Mouse (Mus musculus) gastrocnemius, adult 2 months (tissue): ENCODE measurements at regions not wholly inside any gene's neighbourhood (a gene's known extent, or its start where the extent isn't known, plus 50 kb on each side); places are given as distances from the start of the nearest gene placed in this dataset.

Experiments used
- DNase-seq: peaks from one replicate; pipeline ENCODE4 v3.0.0; 2022
- H3K27ac ChIP-seq: fragments of 200-600 bp; 2 replicates; pipeline ENCODE4 v1.8.1; 2022; ENCODE audit warnings: mild to moderate bottlenecking
- H3K4me3 ChIP-seq: fragments of 200-600 bp; 2 replicates; pipeline ENCODE4 v1.8.1; 2022; ENCODE audit warnings: mild to moderate bottlenecking, moderate library complexity
- CTCF ChIP-seq: fragments of 200-600 bp; IDR thresholded peaks from 2 replicates; pipeline ENCODE4 v1.8.1; 2022; ENCODE audit warnings: antibody characterized with exemption, mild to moderate bottlenecking, moderate library complexity
- intact Hi-C: fragments of 180-260 bp; cut with DNase I; formaldehyde crosslinking; loops from one replicate; pipeline ENCODE4 v1.15.1; 2025

GRCm38 (mm10) chr15:40475659-40476355 is 341.6 kb downstream of the 9330182O14Rik start:
- intact Hi-C loops, result no loop called here
- Histone ChIP-seq H3K27ac (no peak overlapping the region), H3K4me3 (no peak overlapping the region)
- no peak for DNase-seq
- TF ChIP-seq CTCF, result no peak

- intact Hi-C loops, result no loop called here
- Histone ChIP-seq H3K27ac (no peak overlapping the region), H3K4me3 (no peak overlapping the region)
- TF ChIP-seq CTCF, result no peak
- DNase-seq, result no peak
Observed at GRCm38 (mm10) chr15:40480386-40480785, 346.2 kb downstream of the 9330182O14Rik start.

- Histone ChIP-seq H3K4me3 (no peak overlapping the region), H3K27ac (no peak overlapping the region)
- TF ChIP-seq CTCF, result no peak
- intact Hi-C loops, result no loop called here
- no peak for DNase-seq
Observed at GRCm38 (mm10) chr15:40481239-40481638, 347.1 kb downstream of the 9330182O14Rik start.

- intact Hi-C loops, result no loop called here
- DNase-seq, result peak; percentile 47
- H3K4me3 ChIP-seq, result no peak overlapping the region
- no peak for TF ChIP-seq CTCF
- H3K27ac ChIP-seq, result no peak overlapping the region
Observed at GRCm38 (mm10) chr15:40485997-40486396, 351.8 kb downstream of the 9330182O14Rik start.

GRCm38 (mm10) chr15:40501180-40502125 is 367.3 kb downstream of the 9330182O14Rik start:
- TF ChIP-seq CTCF, result no peak
- intact Hi-C loops, result no loop called here

DNA sequence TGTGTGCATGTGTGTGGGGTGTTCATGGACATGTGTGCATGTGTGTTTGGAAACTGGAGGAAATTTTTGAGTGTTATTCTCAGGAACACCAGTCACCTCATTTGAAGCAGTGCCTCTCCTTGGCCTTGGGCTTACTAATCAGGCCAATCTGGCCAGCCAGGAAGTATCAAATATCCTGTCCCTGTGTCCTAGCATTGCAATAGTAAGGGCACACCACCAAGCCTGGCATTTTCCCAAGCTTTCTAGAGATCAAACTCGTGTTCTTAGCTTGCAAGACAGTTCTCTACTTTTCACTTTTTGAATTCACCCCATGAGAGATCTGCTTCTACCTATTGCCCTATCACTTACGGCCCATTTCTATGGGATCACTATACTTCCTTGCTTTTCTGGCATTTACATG is 376.7 kb downstream of the 9330182O14Rik start:
- intact Hi-C loops, result no loop called here
- TF ChIP-seq CTCF, result no peak

More at GRCm38 (mm10) chr15:40501180-40502125, 367.3 kb downstream of the 9330182O14Rik start:
- H3K4me3 ChIP-seq, result no peak overlapping the region
- H3K27ac ChIP-seq, result no peak overlapping the region
- no peak for DNase-seq

GRCm38 (mm10) chr15:40524350-40524749 is 390.2 kb downstream of the 9330182O14Rik start:
- Histone ChIP-seq H3K27ac (no peak overlapping the region), H3K4me3 (no peak overlapping the region)
- intact Hi-C loops, result no loop called here
- TF ChIP-seq CTCF, result no peak
- no peak for DNase-seq

More for the DNA sequence above, 376.7 kb downstream of the 9330182O14Rik start:
- no peak overlapping the region for H3K4me3 ChIP-seq
- no peak overlapping the region for H3K27ac ChIP-seq
- peak; percentile 18 for DNase-seq

DNA sequence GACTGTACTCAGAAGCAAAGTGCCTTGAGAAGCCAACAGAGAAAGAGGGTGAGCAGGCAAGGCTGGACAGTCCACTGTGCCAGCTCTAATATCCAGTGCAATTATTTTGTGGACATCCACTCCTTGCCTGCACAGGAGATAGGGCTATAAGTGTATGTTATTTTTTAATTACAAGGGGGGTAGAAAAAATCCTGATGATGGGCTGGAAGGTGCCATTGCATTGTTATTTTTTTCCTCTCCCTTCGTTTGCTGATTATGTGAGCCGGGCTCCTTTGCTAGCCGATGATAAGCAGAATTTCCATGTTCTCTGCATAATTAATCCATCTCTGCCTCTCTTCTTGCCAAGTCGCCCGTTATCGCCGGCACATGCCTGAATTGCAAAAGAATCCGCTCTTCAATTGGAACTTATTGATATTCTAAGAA is 399.3 kb downstream of the 9330182O14Rik start:
- H3K27ac ChIP-seq, result no peak overlapping the region
- no peak overlapping the region for H3K4me3 ChIP-seq
- intact Hi-C loops, result no loop called here
- no peak for TF ChIP-seq CTCF
- no peak for DNase-seq

DNA sequence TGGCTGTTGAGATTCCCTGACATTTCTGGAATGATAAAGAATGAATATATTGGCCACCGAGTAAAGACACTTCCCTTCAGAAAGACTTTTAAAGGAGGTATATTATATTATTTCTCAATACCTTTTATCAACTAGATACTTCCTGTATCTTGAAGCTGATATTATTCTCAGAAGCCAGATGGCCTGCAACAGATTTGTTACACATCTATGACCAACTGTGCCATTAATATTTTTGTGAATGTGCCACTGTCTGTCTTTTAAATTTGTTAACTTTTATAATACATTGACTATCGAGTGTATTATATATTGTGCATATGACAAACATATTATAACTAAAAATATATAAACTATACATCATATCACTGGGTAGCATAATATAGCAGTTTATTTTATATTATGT is 427.5 kb downstream of the 9330182O14Rik start:
- no peak for DNase-seq
- no peak for TF ChIP-seq CTCF

GRCm38 (mm10) chr15:40565716-40566115 is 431.6 kb downstream of the 9330182O14Rik start:
- H3K27ac ChIP-seq, result no peak overlapping the region
- intact Hi-C loops, result no loop called here
- H3K4me3 ChIP-seq, result no peak overlapping the region
- TF ChIP-seq CTCF, result no peak
- no peak for DNase-seq

More for the DNA sequence above, 427.5 kb downstream of the 9330182O14Rik start:
- no peak overlapping the region for H3K27ac ChIP-seq
- intact Hi-C loops, result no loop called here
- no peak overlapping the region for H3K4me3 ChIP-seq

GRCm38 (mm10) chr15:40566481-40566880 is 432.3 kb downstream of the 9330182O14Rik start:
- Histone ChIP-seq H3K27ac (no peak overlapping the region), H3K4me3 (no peak overlapping the region)
- no peak for TF ChIP-seq CTCF
- DNase-seq, result no peak
- intact Hi-C loops, result no loop called here

GRCm38 (mm10) chr15:40568701-40569100 is 434.5 kb downstream of the 9330182O14Rik start:
- intact Hi-C loops, result no loop called here
- TF ChIP-seq CTCF, result no peak
- Histone ChIP-seq H3K4me3 (no peak overlapping the region), H3K27ac (no peak overlapping the region)
- DNase-seq, result peak; percentile 29
